Mouse (Mus musculus): ENCODE results near the gene Khdrbs1.
"Not testable (repeated sequence)": the region's sequence is repeated elsewhere in the genome, so short reads cannot be mapped to it uniquely, and the experiment has no call there.

Khdrbs1 gene

GRCm38 (mm10) chr4:129742232-129743009 lies at the start of gene Khdrbs1:
Khdrbs1 (minus strand) TSS chr4:129742303.
- peak; percentile 95 to 97 for DNase-seq (ENCODE audit: low spot score in 2 of 2)

GRCm38 (mm10) chr4:129791399-129791798 lies 49.3 kb upstream of the Khdrbs1 start:
- no peak for DNase-seq (ENCODE audit: low spot score in 2 of 2)

DNA sequence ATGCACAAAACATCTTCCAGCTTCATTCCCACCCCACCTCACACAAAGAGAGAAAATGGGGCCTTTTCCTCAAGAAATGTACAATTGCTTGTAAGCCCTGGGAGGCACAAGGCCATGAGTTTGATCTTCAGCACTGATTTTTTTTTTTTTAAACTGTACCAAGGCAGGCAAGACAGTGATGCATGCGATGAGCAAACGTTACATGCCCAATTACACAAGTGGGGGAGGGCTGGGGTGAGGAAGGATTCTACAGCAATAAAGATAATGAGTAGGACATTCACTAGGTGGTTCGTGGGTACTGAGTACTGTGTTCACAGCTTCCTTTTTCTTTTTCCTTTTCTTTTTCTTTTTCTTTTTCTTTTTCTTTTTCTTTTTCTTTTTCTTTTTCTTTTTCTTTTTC lies 48.4 kb upstream of the Khdrbs1 start:
- DNase-seq (ENCODE audit: low spot score in 2 of 2) = no peak

- DNase-seq (ENCODE audit: low spot score in 2 of 2) = peak in 1 of 2 experiments; percentile 24
Measured at GRCm38 (mm10) chr4:129789635-129790034, 47.5 kb upstream of the Khdrbs1 start.

DNA sequence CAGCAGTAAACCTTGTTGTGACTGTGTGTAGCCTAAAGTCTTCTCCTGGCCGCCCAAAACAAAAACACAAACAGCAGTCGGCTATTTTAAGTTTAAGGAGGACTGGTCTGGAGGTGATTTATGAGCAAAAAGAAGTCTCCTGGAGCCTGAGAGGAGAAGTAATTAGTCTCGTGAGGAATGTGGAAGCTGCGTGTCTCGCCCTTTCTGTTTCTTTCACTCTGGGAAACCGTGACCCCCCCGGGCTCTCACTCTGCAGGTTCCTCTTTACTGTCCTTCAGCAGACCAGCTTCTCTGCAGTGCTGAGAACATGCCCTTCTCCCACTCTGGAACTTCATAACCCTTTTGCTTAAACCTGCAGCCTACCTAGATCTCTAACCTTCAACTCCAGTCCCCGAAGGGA lies 46.6 kb upstream of the Khdrbs1 start:
- DNase-seq (ENCODE audit: low spot score in 2 of 2) = no peak

GRCm38 (mm10) chr4:129785178-129785577 lies 43.1 kb upstream of the Khdrbs1 start:
- DNase-seq (ENCODE audit: low spot score in 2 of 2) = peak; percentile 63 to 87

DNA sequence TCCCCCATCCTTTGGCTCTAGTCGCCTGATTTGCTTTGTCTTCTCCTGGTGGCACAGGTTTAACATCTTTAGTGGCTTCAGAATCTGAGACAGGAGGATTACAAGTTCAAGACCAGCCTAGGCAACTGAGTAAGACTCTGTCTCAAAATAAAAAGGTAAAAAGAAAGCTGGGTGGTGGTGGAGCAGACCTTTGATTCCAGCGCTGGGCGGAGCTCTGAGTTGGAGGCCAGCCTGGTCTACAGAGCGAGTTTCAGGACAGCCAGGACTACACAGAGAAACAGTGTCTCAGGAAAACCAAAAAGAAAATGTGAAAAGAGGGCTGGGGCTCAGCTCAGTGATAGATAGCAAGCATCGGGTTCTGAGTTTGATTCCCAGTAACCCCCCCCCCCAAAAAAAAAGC lies 41.4 kb upstream of the Khdrbs1 start:
- no peak for DNase-seq (ENCODE audit: low spot score in 2 of 2)

DNA sequence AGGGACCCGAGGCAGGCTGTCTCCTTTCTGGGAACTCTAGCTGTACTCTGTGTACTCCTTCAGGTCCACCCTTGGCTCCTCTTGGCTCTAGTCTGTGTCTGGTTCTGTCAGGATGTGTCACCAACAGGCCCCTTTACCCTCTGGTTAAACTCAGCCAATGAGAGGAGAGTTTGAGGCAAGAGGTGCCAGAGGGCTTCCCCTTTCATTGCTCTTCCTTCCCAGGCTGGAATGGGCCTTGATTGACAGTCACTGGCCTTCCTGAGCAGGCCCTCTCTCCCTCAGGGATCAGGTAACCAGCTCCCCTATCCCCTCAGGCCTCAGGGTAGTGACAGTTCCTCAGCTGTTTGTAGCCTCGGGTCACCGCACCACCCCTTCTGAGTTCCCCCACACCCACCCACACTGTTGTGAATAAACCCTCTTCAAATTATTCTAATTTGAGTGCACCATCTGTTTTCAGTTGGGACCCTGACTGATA lies 40.8 kb upstream of the Khdrbs1 start:
- no peak for DNase-seq (ENCODE audit: low spot score in 2 of 2)

- peak; percentile 27 to 48 for DNase-seq (ENCODE audit: low spot score in 2 of 2)
Measured at GRCm38 (mm10) chr4:129781881-129782675, 40.0 kb upstream of the Khdrbs1 start.

DNA sequence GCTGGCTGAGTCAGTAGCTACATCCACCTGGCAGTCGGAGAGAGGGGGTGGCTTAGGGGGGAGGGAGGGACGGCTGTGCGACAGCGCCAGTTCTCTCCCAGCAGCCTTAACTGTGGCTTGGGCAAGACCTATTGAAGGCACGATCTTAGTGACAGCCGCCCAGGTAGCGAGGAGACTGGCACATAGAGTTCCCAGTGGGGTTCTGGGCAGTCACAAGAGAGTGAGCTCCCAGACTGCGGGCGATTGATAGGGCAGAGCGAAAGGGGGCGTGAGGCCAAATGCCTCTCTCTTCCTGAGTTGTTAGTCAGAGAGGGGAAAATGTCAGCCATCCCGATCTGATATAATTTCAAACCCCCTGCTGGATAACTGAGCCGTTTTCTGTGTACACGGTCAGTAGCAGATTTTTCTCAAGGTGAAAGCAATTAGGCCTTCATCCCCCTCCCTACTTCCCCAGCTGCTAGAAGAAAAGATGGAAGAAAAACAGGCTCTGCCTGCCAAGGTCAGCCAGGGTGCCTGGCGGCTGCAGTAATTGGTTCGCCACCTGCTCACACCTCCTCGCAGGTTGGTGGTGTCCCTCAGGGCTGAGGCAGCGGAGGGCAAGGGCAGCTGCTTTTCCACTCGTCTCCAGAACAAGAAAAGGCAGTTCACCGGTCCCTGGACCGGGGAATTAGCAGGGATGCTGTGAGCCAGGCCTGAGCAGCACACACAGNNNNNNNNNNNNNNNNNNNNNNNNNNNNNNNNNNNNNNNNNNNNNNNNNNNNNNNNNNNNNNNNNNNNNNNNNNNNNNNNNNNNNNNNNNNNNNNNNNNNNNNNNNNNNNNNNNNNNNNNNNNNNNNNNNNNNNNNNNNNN lies 29.8 kb upstream of the Khdrbs1 start:
- no peak for DNase-seq (ENCODE audit: low spot score in 2 of 2)

- DNase-seq (ENCODE audit: low spot score in 2 of 2) = no peak
Measured at GRCm38 (mm10) chr4:129771314-129771671, 29.2 kb upstream of the Khdrbs1 start.

- no peak for DNase-seq (ENCODE audit: low spot score in 2 of 2)
Measured at GRCm38 (mm10) chr4:129770600-129770999, 28.5 kb upstream of the Khdrbs1 start.

- DNase-seq (ENCODE audit: low spot score in 2 of 2) = not testable (repeated sequence)
Measured at GRCm38 (mm10) chr4:129768742-129769141, 26.6 kb upstream of the Khdrbs1 start.

DNA sequence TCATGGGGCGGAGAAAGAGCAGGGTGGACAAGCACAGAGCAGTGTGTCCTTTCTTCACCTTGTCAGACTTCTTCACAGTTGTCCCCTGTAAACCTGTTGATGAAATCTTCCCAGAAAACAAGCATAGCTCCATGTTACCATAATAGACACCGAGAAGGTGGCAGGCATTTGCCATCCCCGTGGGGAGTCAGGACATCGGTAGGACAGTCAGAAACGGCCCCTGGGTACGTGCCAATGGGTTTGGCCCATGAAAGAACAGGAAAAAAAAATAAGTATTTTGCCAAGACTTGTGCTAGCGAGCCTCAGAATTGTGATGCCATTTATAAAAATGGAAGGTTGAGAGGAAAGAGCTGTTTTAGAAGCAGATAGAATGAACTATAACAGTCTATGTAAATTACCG lies 25.7 kb upstream of the Khdrbs1 start:
- DNase-seq (ENCODE audit: low spot score in 2 of 2) = no peak

DNA sequence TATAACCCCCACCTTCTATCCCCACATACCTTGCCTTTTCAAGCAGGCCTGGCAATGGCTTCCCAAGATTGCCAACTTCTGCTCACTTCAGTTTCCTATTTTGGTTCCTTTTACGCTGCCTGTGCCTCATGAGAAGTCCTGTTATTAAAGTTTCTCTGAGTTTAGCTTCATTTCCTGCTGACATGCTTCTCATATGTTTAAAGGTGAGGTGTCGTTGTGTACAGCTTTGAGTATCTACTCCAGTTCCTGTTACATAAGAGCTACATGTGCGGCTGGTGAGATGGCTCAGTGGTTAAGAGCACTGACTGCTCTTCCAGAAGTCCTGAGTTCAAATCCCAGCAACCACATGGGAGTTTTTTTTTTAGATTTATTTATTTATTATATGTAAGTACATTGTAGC lies 23.2 kb upstream of the Khdrbs1 start:
- no peak for DNase-seq (ENCODE audit: low spot score in 2 of 2)

GRCm38 (mm10) chr4:129762496-129762895 lies 20.4 kb upstream of the Khdrbs1 start:
- not testable (repeated sequence) for DNase-seq (ENCODE audit: low spot score in 2 of 2)

DNA sequence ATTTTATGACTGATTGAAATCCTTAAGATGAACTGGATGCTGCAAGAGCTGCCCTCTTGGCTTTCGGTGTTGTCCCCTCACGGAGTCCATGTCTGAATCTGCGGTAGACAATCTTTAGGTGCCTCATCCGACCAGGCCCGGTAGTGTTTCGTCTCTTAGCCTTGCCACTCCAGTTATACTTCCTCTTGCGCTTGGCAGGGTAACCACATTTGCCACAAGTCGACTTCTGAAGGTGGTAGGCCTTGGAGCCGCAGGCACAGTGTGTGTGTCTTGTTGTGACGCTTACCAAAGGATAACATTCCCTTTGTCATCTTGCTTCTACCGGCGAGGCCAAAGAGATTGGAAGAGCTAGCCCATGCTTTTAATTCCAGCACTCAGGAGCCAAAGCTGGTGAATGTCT lies 19.5 kb upstream of the Khdrbs1 start:
- no peak for DNase-seq (ENCODE audit: low spot score in 2 of 2)

DNA sequence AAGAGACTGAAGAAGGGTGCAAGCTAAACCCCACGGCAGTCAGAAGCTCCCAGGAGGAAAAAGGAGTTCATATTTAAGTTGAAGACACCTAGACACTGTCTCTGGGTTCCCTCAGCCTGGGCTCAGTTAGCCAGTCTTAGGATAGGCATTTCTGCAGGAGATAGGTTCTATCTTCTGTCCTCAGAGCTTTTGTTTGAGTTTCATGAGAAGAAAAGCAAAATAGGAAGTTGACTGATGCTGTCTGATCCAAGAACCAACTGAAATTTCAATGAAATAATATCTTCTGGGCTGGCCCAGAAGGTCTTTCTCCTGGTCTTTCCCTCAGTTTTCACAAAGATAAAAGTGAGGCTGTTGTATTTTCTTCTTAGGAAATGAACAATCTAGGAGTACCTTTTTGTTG lies 13.4 kb upstream of the Khdrbs1 start:
- no peak for DNase-seq (ENCODE audit: low spot score in 2 of 2)

GRCm38 (mm10) chr4:129754742-129755141 lies 12.6 kb upstream of the Khdrbs1 start:
- no peak for DNase-seq (ENCODE audit: low spot score in 2 of 2)

GRCm38 (mm10) chr4:129750430-129750829 lies 8.3 kb upstream of the Khdrbs1 start:
- no peak for DNase-seq (ENCODE audit: low spot score in 2 of 2)

DNA sequence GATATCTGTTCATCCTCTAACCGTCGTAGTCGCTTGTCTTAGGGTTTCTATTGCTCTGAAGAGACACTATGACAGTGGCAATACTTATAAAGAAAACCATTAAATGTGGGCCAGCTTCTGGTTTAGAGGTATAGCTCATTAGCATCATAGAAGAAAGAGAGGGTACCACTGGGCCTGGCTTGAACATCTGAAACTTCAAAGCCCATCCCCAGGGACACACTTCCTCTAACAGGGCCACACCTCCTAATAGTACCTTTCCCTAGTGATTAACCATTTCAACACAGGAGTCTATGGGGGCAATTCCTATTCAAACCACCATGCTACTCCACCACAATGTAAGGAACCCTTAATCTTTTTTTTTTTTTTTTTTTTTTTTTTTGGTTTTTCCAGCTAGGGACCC lies 4.5 kb upstream of the Khdrbs1 start:
- DNase-seq (ENCODE audit: low spot score in 2 of 2) = no peak

GRCm38 (mm10) chr4:129746106-129746505 lies 4.0 kb upstream of the Khdrbs1 start:
- DNase-seq (ENCODE audit: low spot score in 2 of 2) = no peak

Data from heart, adult 9 months (tissue).